Mouse (Mus musculus): ENCODE results near the gene Siglec1.
"Not testable (repeated sequence)": the region's sequence is repeated elsewhere in the genome, so short reads cannot be mapped to it uniquely, and the experiment has no call there.

Gene Siglec1

DNA sequence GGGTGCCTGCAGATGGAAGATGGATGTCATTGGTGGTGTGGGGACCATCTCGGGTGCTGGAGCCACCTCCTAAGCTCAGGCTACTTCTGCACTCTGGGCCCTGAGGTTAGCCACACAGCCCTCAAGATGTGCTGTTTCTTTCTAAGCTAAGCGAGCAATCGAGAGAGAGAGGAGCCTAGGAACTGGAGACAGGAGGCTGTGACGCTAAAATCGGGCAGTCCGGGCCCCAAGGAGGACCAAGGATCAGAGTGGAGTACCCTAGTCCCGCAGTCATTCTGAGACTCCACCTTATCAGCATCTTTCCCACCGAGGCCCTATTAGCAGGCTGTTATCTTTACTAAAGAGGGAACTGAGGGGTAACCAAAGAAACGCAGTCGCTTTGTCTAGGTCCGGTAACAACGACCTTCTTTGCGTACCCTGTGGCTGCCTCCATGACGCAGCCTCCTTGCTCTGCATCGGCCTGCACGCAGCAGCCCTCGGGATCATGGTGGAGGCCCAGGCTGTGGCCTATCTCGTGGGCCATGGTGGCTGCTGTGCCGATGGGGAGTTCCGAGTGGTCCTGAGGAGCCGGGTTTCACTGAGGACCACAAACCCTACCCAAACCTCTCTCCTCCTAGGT, 31.8 kb downstream of the Siglec1 start:
- in situ Hi-C loops (cut with MboI, MseI), result loop anchor here (5.0 to 10.0 kb wide), 2 partner anchors 753 to 1030 kb away; no protein-coding TSS in a partner anchor

DNA sequence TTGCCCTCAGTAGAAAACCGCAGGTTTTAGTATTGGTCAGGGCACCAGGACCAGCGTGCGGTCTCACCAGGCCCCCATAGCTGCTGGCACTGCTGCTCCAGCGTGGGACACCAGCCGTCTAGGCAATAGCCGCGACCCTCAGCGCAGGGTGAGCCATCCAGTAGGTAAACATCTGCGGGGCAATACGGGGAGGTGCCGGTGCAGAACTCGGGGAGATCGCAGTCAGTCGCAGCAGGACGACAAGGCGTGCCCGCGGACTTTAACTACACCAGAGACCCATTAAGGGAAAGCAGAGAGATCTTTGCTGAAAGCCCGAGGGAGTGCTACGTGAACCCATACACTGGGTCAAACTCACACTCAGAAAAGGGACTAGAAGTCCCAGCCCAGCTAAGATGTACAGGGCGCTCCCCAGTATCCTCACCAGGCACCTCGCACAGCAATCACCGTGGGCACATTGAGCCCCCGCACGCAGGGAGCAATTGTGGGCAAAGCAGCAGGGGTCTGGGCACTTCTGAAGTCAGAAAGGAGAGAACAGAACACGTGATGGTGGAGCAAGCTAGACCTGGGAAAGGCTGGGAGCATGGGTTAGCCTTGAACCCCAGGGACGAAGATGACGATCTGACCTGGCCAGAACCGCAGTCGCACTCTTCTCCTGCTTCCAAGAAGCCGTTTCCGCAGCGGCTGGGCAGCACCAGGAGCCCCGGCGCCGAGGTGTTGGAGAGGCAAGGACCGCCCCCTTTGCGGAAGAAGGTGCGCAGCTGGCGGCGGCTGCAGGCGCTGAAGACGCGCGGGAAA, 32.5 kb downstream of the Siglec1 start:
- in situ Hi-C loops (cut with MboI, MseI), result loop anchor here (5.0 to 10.0 kb wide), 2 partner anchors 753 to 1031 kb away; no protein-coding TSS in a partner anchor

DNA sequence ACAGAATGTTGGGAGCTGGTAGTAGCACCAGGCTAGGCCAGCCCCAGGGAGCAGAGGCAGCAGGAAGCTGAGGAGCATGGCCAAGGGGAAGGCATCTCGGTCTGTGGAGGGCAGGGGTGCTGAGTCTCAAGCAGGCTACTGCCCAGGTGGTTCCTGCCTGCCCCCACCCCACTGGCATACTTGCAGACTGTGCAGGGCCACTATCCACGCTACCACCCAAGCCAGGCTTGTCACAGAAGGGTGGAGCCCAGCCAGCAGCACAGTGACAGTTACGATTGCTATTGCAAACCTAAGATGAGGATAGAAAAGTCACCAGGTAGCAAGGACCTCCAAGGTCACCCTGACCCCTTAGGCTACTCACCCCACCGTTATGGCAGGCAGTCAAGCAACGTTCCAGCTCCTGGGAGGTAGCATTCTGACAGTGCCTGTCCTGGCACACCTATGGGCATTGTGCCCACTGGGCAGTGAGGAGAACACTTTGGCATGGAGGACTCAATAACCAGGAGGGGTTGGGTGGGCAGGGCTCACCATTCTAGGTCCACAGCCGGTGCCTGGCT, 33.6 kb downstream of the Siglec1 start:
- in situ Hi-C loops (cut with MboI, MseI), result loop anchor here (5.0 to 10.0 kb wide), 2 partner anchors 754 to 1032 kb away; no protein-coding TSS in a partner anchor

DNA sequence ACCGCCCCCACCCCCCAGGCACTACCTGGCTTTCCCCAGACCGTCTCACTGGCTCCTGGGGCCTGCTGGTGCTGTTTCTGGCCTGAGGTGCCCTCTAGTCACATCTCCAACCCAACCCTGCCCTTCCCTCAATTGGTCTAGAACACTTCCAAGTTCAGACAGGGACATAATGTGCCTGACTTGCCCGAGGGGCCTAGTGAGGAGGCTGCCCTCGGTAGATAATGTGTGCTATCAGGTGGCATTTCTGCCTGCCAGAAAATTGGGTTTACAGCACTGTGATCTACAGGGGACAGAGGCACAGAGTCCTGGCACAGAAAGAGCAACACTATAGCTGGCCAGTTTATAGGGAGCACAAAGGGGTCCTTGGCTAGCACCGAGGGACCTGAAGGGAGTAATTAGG, 34.5 kb downstream of the Siglec1 start:
- in situ Hi-C loops (cut with MboI, MseI), result loop anchor here (5.0 to 10.0 kb wide), 2 partner anchors 755 to 1033 kb away; no protein-coding TSS in a partner anchor

DNA sequence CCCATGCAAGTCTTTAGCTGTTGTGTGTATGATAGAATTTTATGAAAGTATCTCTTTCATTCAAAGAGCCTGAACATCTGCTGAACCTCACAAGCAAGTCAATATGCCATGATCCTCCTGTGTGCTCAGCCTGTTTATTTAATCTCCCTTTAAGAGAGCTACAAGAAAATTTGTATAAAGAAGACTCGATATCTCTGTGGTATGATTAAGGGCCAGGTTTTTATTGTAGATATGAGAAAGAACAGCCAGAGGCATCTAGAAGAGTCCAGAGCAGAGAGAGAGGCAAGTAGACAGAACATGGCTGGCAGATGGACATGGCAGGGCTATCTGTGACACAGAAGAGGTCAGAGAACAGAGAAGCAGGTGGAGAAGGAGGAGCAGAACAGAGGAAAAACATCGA, 40.5 kb downstream of the Siglec1 start:
- in situ Hi-C loops (cut with MboI, MseI), result no loop called here

DNA sequence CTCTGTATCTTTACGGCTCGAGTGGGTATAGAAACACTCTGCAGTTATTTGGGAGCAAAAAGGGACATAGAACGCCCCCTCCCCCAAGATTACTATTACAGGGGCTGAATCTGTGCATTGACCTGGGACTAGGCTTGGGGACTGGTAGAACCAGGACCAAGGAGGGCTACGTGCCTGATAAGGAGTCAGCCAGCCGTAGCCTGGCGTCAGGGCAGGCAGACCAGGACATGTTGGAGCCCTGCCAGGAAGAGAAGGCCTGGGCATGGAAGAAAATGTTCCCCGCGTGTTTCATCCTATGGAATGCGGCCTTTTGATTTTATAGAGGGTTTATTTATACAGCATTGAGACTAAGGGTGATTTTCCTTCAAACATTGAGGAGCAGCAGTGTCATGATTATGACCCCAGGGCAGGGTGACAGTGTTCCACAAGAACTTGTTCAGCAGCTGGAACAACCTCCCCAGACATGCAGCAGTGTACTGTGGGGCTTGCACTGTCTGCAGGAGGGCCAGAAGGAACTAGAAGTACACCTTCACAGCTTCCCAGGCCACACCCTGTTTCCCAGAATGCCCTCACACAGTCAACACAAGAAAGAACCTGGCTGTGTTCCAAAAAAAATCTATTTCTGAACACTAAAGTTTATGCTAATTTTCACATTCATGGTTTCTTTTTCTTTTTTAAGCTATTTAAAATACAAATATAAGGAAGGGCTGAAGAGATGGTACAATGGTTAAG, 41.4 kb downstream of the Siglec1 start:
- in situ Hi-C loops (cut with MboI, MseI), result no loop called here

DNA sequence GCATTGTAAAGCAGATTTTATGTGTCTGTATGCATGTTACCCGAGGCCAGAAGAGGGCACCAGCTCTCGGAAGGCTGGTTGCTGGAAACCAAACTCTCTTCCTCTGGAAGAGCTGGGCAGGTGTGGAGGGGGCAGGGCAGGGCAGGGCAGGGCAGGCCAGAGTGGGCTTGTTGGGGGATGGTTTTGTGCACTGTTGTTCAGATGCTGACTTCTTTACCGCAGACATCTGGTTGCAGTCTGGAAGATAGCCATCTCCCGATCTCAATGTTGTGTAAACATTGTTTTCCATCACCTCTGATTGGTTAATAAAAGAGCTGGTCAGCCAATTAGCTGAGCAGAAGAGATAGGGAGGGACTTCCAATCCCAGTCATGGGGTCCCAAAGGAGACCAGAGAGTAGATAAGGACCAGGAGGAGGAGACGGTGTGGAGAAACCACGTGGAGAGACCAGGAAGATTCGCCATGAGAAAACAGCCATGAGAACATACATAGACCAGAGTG, 42.2 kb downstream of the Siglec1 start:
- in situ Hi-C loops (cut with MboI, MseI), result no loop called here

DNA sequence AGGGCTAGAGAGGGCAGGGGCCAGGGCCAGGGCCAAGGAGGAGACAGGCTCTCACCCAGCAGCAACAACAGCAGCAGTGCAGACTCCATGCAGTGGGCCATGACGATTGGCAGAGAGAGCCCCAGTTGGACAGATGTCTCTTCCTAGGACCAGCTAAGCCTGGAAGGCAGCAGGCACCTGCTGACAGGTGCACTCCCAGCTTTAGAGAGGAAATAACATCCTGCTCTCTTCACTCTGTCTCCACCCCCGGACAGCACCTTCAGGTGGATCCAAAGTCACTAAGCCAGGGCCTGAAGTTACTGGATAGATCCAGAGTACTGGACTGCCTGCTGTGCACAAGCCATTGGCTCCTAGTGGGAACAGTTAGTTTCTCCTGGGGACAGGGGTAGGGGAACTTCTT, 43.6 kb downstream of the Siglec1 start, which contains the start of gene Gfra4:
Gene Gfra4, minus strand, starts transcription at position 101 of the 400 bp plus-strand sequence.
- in situ Hi-C loops (cut with MboI, MseI), result no loop called here

DNA sequence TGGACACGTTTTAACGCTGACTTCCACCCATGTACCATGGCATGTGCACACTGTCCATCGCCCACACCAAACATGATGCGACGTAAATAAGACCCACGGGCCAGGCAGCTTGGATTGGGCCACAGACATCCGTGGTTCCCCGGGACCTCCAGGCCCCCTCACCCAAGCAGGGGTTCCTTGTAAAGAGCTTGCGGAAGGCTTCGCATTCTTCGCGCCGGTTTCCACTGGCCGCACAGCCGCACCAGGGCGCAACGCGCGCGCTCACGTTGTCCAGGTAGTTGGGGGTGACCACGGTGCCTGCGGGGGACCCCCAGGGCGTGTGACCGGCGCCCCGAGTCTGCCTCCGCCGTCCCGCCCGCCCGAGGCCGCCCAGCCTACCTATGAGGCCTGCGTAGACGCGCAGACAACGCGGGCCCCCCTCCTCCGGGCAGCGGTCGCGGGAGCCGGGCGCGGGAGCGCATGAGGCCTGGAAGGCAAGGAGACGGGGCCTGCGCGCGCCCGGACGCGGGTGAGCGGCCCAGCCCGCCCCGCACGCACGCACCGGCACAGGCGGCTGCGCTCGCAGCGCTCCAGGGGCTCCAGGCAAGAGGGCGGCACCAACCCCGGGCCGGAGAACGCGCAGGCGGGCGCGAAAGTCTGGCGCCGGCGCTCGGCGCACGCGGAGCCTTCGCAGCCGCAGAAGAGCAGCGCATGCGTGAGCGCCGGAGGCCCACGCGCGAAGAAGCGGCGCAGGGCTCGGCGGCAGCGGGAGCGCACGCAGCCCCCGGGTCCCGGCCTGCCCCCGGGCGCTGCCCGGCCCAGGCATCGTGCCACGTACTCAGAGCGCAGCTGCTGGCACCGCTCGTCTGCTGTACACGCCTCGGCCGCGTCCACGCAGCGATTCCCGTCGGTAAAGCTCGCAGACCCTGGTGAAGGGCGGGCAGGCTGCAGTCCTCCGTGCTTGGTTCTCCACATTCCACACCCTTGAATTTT, 45.4 kb downstream of the Siglec1 start:
- in situ Hi-C loops (cut with MboI, MseI), result no loop called here

DNA sequence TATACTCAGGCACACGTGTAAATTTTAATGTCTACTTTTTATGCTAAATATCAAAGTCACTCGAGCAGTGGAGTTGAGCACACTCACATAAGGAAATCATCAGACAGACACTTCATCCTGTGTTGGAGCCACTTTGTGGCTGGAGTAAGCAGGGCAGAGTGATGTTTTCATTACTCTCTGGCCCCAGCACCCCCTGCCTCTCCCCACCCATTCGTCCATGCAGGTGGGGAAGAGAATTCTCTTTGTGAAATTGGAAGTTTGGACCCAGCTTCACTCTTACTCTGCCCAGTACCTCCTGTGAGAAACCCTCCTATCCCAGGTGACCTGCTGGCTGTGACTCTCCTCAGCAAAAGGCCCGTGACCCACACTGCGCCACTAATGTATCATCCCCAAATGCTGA, 47.9 kb downstream of the Siglec1 start:
- in situ Hi-C loops (cut with MboI, MseI), result no loop called here

DNA sequence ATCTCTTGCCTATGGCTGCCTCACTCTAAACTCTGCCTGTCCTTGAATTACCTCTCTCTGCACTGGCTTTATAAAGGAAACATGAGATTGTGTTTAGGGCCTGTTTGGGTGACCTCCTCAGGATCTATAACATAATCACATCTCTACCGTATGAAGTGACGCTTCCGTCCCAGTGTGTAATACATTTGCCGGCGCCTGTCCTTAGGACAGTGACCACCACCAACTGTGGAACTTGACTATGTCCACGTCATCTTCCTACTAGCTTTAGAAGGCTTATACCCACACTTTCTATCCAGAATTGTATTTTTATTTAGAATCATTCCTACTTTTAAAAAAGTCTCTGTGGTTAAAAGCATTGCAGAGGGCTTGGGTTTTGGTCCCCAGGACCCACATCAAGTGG, 48.4 kb downstream of the Siglec1 start:
- in situ Hi-C loops (cut with MboI, MseI), result no loop called here

DNA sequence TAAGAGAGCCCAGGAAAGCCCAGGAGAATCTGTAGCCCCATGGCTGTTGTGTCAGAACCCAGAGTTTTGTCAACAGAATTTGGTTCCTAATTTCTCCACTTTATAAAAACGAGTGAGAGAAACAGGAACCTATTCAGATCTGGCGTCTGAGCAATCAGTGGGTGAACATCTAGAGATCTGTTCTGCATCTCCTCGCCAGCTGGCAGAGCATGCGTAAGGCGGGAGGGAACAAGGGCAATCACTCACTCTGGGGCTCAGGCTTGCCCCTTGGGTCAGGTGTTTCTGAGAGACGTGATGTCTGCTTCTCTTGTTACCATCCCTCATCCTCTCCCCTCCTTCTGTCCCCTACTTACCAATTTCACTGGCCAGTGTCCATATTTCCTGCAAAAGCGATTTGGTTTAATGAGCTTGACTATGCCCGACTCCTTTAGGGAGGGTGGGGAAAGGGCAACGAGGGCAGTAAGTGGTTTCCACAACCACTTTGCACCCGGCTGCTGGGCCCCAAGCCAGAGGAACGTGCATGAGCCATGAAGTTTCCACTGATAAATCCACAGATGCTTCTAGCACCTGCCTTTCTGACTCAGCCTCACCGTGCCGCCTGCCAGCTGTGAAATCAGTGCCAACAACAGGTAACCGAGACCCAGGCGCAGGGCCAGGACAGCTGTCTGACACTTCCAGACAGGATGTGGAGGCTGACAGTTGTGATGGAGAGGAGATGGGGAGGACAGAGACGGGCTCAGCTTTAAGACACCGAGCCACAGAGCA, 49.2 kb downstream of the Siglec1 start:
- in situ Hi-C loops (cut with MboI, MseI), result no loop called here

DNA sequence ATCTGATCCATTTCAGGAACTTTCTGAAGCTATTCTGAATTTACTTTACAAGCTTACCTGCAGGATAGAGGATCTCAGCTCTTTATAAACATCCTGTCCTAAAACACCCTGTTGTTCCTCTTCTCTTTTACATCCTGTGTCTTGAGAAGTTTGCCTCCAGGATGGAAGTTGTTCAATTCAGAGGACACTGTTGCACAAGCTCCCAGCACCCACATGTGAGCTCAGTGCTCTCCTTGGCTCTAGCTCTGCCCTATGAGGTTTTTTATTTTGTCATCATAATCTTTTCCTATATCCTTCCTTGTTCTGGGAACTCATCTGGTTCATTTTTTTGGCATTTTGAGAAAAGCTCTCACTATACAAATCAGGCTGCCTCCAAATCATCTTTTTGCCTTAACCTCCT, 49.8 kb downstream of the Siglec1 start:
- in situ Hi-C loops (cut with MboI, MseI), result no loop called here

DNA sequence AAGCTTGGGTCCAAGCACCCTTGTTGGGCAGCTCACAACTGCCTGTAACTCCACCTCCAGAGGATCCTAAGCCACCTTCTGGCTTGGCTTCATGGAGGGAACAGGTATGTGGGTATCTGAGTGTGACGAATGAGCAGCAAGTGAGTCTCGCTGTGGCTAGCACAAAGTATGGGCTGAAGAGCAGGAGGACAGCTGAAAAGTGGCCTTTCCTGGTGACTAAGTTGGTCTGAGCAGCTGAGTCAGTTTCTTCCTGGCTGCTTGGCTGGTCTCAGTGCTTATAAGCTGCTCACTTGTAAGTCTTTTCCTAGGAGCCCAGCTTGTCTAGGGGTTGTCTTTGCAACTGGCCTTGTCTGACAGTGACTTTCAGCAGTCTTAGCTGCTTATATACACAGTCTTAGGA, 50.2 kb downstream of the Siglec1 start:
- in situ Hi-C loops (cut with MboI, MseI), result no loop called here

DNA sequence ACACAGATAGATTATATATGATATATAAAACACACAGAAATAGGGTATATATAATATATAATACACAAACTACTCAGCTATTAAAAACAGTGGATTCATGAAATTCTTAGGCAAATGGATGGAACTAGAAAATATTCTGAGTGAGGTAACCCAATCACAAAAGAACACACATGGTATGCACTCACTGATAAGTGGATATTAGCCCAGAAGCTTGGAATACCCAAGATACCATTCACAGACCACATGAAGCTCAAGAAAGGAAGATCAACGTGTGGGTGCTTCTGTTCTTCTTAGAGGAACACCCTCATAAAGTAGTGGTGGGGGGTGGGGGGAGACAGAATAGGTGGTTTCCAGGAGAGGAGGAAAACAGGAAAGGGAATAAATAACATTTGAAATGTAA, 55.2 kb downstream of the Siglec1 start:
- in situ Hi-C loops (cut with MboI, MseI), result not testable (repeated sequence)

DNA sequence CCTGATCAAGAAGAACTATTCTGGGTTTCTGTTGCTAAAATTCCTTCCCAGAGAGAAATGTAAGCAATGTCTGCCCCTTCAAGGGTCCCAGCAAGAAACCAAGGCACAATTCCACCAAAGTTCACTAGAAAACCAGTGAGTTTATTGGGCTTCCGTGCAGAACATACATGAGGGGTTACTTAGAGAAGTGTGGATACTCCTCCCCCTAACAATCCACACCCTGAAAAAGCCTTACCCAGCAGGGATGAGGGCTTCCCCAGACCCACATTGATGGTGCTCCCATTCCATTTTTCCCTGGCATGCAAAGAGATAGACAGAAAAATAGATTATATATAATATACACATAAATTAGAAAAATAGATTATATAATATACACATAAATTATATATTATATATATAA, 55.6 kb downstream of the Siglec1 start:
- in situ Hi-C loops (cut with MboI, MseI), result no loop called here

DNA sequence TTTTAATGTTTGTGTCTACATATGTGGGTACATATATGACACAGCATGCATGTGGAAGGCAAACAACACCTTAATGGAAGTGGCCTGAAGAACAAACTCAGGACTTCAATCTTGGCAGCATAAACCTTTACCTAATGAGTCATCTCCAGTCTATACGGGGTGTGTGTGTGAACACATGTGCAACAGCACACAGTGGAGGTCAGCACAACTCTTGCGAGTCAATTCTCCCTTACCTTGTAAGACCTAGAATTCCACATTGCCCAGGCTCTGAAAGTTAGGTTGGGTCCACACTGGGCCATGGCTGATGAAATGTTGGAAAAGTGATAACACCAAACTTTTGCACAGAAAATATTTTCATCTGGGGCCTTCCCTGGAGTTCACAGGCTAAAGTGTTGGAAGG, 56.0 kb downstream of the Siglec1 start:
- in situ Hi-C loops (cut with MboI, MseI), result no loop called here

DNA sequence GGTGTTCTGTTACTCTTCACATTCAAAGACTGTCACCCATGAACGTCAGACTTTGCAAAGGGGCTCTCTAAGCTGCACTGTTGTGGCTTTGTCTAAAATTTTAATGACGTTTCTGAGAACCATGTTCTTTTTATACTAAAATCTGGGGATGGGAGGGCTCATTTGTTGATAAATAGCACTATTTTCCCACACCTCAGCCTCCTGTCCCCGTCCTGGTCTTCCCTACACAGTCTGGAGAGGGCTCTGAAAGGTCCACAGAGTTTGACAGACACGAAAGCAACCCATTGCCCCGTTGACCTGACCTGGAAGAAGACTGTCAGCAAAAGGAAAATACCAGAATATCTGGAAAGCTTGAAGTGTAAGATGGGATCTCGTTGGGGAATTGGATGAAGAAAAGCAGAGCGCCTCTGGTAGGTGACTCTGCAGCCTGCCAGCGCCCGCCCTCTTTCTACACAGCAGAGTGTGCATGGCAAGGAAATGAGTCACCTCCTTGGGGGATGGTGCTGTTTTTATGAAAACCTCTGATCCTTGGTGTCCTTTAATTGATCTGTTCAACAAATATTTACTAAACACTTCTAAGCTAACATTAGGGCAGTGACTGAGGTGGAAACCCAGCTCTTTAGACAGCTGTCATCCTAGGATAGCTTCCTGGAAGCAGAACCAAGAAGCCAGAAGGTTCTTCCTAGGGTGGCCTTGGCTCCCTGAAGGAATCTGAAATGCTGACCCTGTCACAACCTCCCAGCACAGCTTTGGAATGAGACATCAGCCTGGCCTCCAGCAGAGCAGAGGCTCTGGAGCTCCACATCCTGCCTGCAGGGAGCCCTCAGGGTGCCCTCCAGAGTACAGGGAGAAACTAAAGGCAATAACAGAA, 57.3 kb downstream of the Siglec1 start:
- in situ Hi-C loops (cut with MboI, MseI), result no loop called here

DNA sequence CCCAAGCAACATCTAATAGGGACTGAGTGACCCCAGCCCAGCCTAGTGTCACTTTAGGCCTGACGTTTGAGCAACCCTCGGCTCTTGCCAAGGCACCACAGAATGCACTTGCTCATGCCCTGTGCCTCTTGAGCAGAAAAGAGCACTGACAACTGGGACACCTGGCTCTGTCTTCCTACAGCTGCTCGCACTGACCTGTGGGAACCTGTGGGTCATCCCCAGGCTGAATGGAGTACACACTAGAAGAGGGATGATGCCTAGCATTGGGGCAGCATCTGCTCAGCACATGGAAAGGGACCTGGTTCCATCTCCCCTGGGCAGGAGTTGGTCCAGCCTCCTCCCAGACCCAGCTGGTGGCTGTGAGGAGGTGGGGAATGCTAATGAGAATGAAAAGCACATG, 59.6 kb downstream of the Siglec1 start:
- in situ Hi-C loops (cut with MboI, MseI), result no loop called here
